27 mouse cellular contexts compared by ENCODE assay signal in the genomic region with DNA sequence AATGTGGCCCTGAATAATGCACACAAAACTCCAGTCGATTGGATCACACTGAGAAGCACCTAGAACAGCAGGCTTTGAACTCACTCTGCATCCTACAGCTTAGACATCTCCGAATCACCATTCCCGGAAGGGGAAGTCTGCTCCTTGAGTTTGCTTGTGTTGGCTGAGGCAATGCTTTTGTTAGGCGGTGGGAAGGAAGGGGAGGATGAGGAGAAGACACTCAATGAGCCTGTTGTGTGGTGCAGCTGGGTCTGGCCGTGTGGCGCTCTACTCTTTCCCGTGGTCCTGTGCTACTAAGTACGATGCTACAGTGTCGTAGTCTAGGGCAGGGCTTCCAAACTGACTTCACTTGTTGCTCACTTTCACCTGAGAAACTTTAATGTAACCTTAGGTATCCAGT. TPM values are rescaled to one million over a fixed set of nuclear protein-coding genes. Genes with fewer than 3 reads are reported as not detected.
DNase-seq lines count a peak whose midpoint lies in the region; ATAC-seq and TF ChIP-seq lines count a peak whose summit lies in the region.
"Had no signal": no experiment of that assay in that cellular context is flagged by ENCODE, and none has a peak within 500 bp of the region (broad histone marks: within the 10 kb centered on the region; RNA-seq: fewer than 3 reads in every experiment).

No protein-coding gene starts in this region.

- DNase-seq in heart, adult 11 months: peak; percentile 93
- DNase-seq in heart, postnatal 36 days: no peak
- DNase-seq in R1 (ENCODE audit: low read depth, low spot score): peak; percentile 30
- peak; percentile 18 for DNase-seq in lung, embryonic 14.5 days
- peak; percentile 61 for DNase-seq in lung, postnatal 36 days
- no peak for DNase-seq in urinary bladder, adult 18-20 months (ENCODE audit: low spot score in 2 of 2)
- DNase-seq in right cerebral cortex, adult 2 months (ENCODE audit: low spot score in 2 of 2): no peak
- DNase-seq: adrenal gland, postnatal 10 days; cerebellum, adult 8-10 months; cerebellum, postnatal 25 days; gastrocnemius, adult 2 months; gastrocnemius, postnatal 36 days; kidney, adult 11 months; kidney, postnatal 36 days; midbrain, embryonic 14.5 days; right cerebral cortex, postnatal 14 days had no signal

- no peak overlapping the region for H3K9ac ChIP-seq in lung, embryonic 14.5 days
- H3K9ac ChIP-seq: embryonic facial prominence, embryonic 15.5 days; forebrain, embryonic 13.5 days; heart, embryonic 13.5 days; hindbrain, embryonic 14.5 days; limb, embryonic 13.5 days; stomach, embryonic 15.5 days had no signal

- peaks cover 15% of the 10 kb centered on the region for H3K4me1 ChIP-seq in lung, embryonic 14.5 days (ENCODE audit: insufficient read depth)
- H3K4me1 ChIP-seq: forebrain, embryonic 13.5 days had no signal

- H3K4me2 ChIP-seq in lung, embryonic 14.5 days: no peak overlapping the region
- H3K4me2 ChIP-seq: embryonic facial prominence, embryonic 15.5 days; forebrain, embryonic 13.5 days; heart, embryonic 13.5 days; hindbrain, embryonic 14.5 days; limb, embryonic 13.5 days; liver, embryonic 11.5 days; stomach, embryonic 15.5 days had no signal

- H3K27me3 ChIP-seq in lung, embryonic 14.5 days (ENCODE audit: insufficient read depth, low read length): no peaks in the 10 kb centered on the region
- H3K27me3 ChIP-seq: embryonic facial prominence, embryonic 15.5 days; forebrain, embryonic 13.5 days; heart, embryonic 13.5 days; limb, embryonic 13.5 days; stomach, embryonic 15.5 days had no signal

- ATAC-seq in lung, embryonic 14.5 days (ENCODE audit: insufficient read depth): 0 out of 2 replicates have a peak, but pooled peaks have one; percentile 32
- ATAC-seq: forebrain, embryonic 13.5 days had no signal

- H3K36me3 ChIP-seq in lung, embryonic 14.5 days (ENCODE audit: insufficient read depth): no peaks in the 10 kb centered on the region
- H3K36me3 ChIP-seq: embryonic facial prominence, embryonic 10.5 days; embryonic facial prominence, embryonic 15.5 days; G1E; heart, embryonic 13.5 days; limb, embryonic 13.5 days; stomach, embryonic 15.5 days had no signal

- intact Hi-C loops in heart, postnatal 36 days (cut with DNase I): no loop called here

- no peak overlapping the region for H3K4me3 ChIP-seq in lung, embryonic 14.5 days (ENCODE audit: low read depth, low read length)
- H3K4me3 ChIP-seq: embryonic facial prominence, embryonic 10.5 days; embryonic facial prominence, embryonic 15.5 days; forebrain, embryonic 13.5 days; gastrocnemius, adult 2 months; heart, embryonic 13.5 days; limb, embryonic 13.5 days; stomach, embryonic 15.5 days had no signal

- H3K27ac ChIP-seq in lung, embryonic 14.5 days (ENCODE audit: low read depth): no peak overlapping the region
- H3K27ac ChIP-seq: embryonic facial prominence, embryonic 10.5 days; embryonic facial prominence, embryonic 15.5 days; forebrain, embryonic 13.5 days; gastrocnemius, adult 2 months; heart, embryonic 13.5 days; hindbrain, embryonic 14.5 days; limb, embryonic 13.5 days; stomach, embryonic 15.5 days had no signal

- WGBS in lung, embryonic 14.5 days: 72% methylated on average over 9 of the region's 9 CpGs

- TF ChIP-seq CTCF in lung, embryonic 14.5 days (IDR thresholded peaks at IDR 0.05; ENCODE audit: low read depth): no peak

- H3K9me3 ChIP-seq in lung, embryonic 14.5 days (ENCODE audit: low read depth, low read length): no peaks in the 10 kb centered on the region
- H3K9me3 ChIP-seq: embryonic facial prominence, embryonic 10.5 days; embryonic facial prominence, embryonic 15.5 days; forebrain, embryonic 13.5 days; heart, embryonic 13.5 days; limb, embryonic 13.5 days; stomach, embryonic 15.5 days had no signal

RNA-seq across cellular contexts. Expression of a gene that starts 28.8 kb away (rescaled TPM):
- total RNA-seq in heart, postnatal 36 days (2021): 1 to 10 TPM; 8.4 to 8.9 TPM
- polyA plus RNA-seq in lung, embryonic 14.5 days (2014; fragmentation: Nextera tagmentation; extraction: Ambion mirVana): 30.1 and 35.1 TPM in 2 replicates
- total RNA-seq: hematopoietic stem cell, adult 5-6 weeks; monocyte, adult 5-6 weeks had no signal
- polyA plus RNA-seq: G1E had no signal

Comparison
In these comparisons a context has a peak if more than half of its experiments do, and no peak if none do; other contexts are left out.
1. DNase-seq: peak in heart, adult 11 months (single experiment), R1 (single experiment), lung, embryonic 14.5 days (single experiment) and lung, postnatal 36 days (single experiment); none in heart, postnatal 36 days (0 of 2), urinary bladder, adult 18-20 months (0 of 2) and right cerebral cortex, adult 2 months (0 of 2).